Mouse (Mus musculus): ENCODE measurements around the gene Pard6a.

Gene Pard6a

GRCm38 (mm10) chr8:105750606-105751005 lies 49.7 kb downstream of the Pard6a start:
- CTCF ChIA-PET = no interaction called here
